Mouse (Mus musculus) small intestine, adult 2 months (tissue): Measurements from ENCODE around the gene Mast4. TPM values are rescaled to one million over a fixed set of nuclear protein-coding genes. Genes with fewer than 3 reads are reported as not detected.
A peak's percentile ranks its signal among the peaks of the same experiment; 100 is the strongest.

Experiments used
- H3K27ac ChIP-seq: fragments of 200-500 bp; 2 replicates; pipeline ENCODE4 v1.5.1; 2012; ENCODE audit warnings: low read depth, low read length, control low read depth, inconsistent platforms; ENCODE audit not compliant: insufficient read depth
- H3K27me3 ChIP-seq: fragments of 200-500 bp; 2 replicates; pipeline ENCODE4 v1.6.1; 2012; ENCODE audit warnings: mild to moderate bottlenecking, moderate library complexity, low read length, inconsistent platforms; ENCODE audit not compliant: control insufficient read depth, insufficient read depth
- H3K36me3 ChIP-seq: fragments of 200-500 bp; 2 replicates; pipeline ENCODE4 v1.6.1; 2012; ENCODE audit warnings: mild to moderate bottlenecking, low read length, control low read depth, inconsistent platforms; ENCODE audit not compliant: control insufficient read depth, insufficient read depth
- H3K4me1 ChIP-seq: fragments of 200-500 bp; 2 replicates; pipeline ENCODE4 v1.6.1; 2012; ENCODE audit warnings: low read length, inconsistent platforms, mixed read lengths; ENCODE audit not compliant: control insufficient read depth, insufficient read depth, insufficient read length
- H3K4me3 ChIP-seq: fragments of 200-500 bp; 2 replicates; pipeline ENCODE4 v1.5.1; 2012; ENCODE audit warnings: low read depth, mild to moderate bottlenecking, control low read depth, inconsistent platforms, low read length, moderate library complexity
- CTCF ChIP-seq: fragments of 200-500 bp; IDR thresholded peaks from 2 replicates; pipeline ENCODE4 v1.5.1; 2012; ENCODE audit warnings: low read depth, mild to moderate bottlenecking, control low read depth, inconsistent platforms, low read length, moderate library complexity, mixed read lengths; ENCODE audit not compliant: insufficient replicate concordance, insufficient read length; ENCODE audit errors: extremely low read depth
- POLR2A ChIP-seq: fragments of 200-500 bp; IDR thresholded peaks from 2 replicates; pipeline ENCODE4 v1.6.1; 2012; ENCODE audit warnings: low read depth, mild to moderate bottlenecking, control low read depth, inconsistent platforms, low read length, moderate library complexity
- WGBS: fragments of 180-500 bp; shearing (Covaris S2); methylation state at CpG from one replicate; pipeline ENCODE4 v1.1.7; 2018; 5-methylcytosine and 5-hydroxymethylcytosine counted together
- polyA plus RNA-seq: library from polyadenylated mRNA; depleted of rRNA; stranded (reverse); fragments of >200 nt; gene quantifications from 2 replicates; pipeline ENCODE4 v1.2.3, GENCODE M21; 2012

Gene Mast4
- polyA plus RNA-seq, 1 experiment, result 5.3 TPM

DNA sequence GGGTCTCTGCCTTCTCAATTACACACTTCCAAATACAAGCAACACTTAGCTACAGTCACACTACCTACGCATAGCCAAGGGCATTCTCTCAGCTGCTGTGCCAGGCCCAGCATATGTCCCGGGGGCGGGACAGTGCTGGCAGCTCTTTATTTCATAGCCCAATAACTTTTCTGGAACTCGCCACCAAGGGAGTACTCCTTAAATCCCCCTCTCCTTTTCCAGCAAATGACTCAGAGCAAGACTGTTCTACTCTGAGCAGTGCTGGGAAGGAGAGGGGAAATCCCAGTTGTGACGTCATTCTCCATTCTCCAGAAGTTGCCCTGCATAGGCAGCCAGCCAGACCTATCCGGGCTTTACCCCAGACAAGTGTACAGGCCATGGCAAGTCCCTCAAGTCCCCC is 231.7 kb downstream of the Mast4 start:
- Histone ChIP-seq H3K4me3 (no peak overlapping the region), H3K36me3 (no peaks in the 10 kb centered on the region), H3K27ac (no peak overlapping the region), H3K27me3 (no peaks in the 10 kb centered on the region), H3K4me1 (no peaks in the 10 kb centered on the region)
- TF ChIP-seq CTCF (no peak), POLR2A (no peak)
- WGBS, result 64% methylated on average over 6 of the region's 6 CpGs

DNA sequence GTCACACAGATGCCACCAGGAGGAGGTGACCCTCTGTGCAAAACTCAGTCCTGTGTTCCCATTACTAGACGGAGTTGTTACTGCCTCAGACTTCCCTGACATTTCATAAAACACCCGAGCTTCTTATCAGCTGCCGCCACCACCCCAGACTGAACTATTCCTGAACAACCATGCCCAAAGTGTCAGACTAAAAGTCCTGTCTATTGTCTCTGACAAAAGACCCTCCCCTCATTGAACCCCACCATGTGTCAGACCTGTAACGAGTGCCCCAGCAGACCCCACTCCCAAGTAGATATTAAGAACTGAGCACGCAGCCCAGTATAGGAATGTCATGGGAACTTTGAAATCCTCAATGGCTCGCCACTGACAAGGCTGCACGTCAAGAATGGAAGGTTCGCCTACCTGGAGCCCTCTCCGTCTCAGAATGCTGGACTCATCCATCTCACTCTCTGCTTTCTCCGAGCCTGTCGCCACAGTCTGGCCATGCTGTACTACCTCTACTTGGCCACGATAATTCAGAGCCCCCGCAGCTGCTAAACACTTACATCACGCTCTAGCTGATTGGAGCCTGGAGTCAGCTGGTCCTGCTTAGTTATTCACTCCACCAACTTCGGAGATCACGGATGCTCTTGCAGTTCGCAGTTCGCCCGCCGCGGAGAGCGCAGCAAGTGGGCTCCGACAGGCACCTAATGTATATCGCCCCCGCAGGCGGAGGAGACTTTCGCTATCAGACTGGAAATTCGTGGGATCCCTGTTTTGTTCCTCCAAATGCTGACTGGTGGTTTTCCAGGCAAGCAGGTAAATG is 237.7 kb downstream of the Mast4 start:
- WGBS, result 4% methylated on average over 28 of the region's 28 CpGs
- Histone ChIP-seq H3K36me3 (no peaks in the 10 kb centered on the region), H3K4me1 (peaks cover 4% of the 10 kb centered on the region), H3K4me3 (peak overlapping the region; percentile 57), H3K27ac (no peak overlapping the region), H3K27me3 (0 out of 2 replicates have a peak, but pooled peaks cover 12% of the 10 kb centered on the region)
- TF ChIP-seq POLR2A, result no peak
- TF ChIP-seq CTCF, result no peak

DNA sequence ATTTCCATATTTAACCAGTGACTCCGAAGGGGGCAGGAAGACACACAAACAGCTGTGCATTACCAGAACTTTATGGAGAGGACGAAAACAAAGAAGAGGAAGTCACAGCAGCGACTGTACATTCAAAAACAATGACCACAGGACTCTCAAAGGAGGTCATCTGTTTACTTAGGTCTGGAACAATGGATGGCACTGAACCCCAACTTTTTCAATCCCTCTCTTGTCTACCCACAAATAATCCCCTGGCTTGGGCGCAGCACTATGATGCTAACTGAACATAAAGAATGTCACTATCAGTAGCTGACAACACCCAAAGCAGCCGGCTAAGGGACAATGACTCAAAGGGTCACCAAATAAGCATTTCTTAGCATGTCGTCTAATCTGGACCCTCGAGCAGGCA is 238.8 kb downstream of the Mast4 start:
- no peak for TF ChIP-seq CTCF
- no peak for TF ChIP-seq POLR2A
- Histone ChIP-seq H3K36me3 (no peaks in the 10 kb centered on the region), H3K27ac (no peak overlapping the region), H3K4me3 (no peak overlapping the region), H3K4me1 (peaks cover 4% of the 10 kb centered on the region), H3K27me3 (0 out of 2 replicates have a peak, but pooled peaks cover 12% of the 10 kb centered on the region)
- WGBS, result 66% methylated on average over 7 of the region's 7 CpGs

DNA sequence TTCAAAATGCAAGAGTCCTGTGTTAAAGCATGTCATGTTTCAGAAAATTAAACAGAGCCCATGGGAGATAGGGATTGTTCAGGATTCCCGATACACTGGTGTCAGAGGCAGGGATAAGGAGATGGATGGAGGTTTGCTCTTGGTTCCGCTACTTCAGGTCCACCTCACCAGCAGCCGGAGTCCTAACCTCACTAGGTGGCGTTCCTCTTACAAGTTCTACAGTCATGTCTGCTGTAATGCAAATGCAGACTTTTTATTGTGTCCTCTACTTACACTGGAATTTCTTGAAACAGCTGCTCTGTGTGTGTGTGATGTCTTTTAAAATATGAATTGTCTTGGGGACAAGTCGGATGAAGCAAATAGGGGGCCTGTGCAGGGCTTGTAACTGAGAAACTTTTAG is 239.7 kb downstream of the Mast4 start:
- Histone ChIP-seq H3K36me3 (no peaks in the 10 kb centered on the region), H3K27me3 (0 out of 2 replicates have a peak, but pooled peaks cover 12% of the 10 kb centered on the region), H3K27ac (no peak overlapping the region), H3K4me1 (peaks cover 4% of the 10 kb centered on the region), H3K4me3 (no peak overlapping the region)
- no peak for TF ChIP-seq POLR2A
- no peak for TF ChIP-seq CTCF
- WGBS, result 77% methylated on average over 5 of the region's 5 CpGs

DNA sequence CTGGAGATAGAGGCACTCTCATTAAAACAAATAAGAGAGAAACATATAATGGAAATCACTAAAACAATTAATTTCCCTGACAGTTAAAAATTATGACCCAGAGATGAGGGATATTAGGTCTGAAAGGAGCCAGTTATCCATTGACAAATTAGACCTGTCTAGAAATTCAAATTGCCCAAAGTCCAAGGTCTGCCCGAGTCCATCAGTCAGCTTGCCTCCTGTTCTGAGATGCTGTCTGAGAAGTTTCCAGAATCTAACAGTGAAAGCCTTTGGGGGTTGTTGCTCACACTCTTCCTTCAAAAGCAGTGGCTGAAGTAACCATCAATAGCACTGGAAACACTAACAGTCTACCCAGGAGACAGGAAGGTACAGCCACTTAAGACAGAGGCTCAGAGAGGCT is 240.6 kb downstream of the Mast4 start:
- Histone ChIP-seq H3K27ac (no peak overlapping the region), H3K36me3 (no peaks in the 10 kb centered on the region), H3K4me3 (no peak overlapping the region), H3K4me1 (peaks cover 4% of the 10 kb centered on the region), H3K27me3 (0 out of 2 replicates have a peak, but pooled peaks cover 12% of the 10 kb centered on the region)
- WGBS, result 19% methylated on average over 1 of the region's 1 CpGs
- TF ChIP-seq POLR2A (no peak), CTCF (no peak)

DNA sequence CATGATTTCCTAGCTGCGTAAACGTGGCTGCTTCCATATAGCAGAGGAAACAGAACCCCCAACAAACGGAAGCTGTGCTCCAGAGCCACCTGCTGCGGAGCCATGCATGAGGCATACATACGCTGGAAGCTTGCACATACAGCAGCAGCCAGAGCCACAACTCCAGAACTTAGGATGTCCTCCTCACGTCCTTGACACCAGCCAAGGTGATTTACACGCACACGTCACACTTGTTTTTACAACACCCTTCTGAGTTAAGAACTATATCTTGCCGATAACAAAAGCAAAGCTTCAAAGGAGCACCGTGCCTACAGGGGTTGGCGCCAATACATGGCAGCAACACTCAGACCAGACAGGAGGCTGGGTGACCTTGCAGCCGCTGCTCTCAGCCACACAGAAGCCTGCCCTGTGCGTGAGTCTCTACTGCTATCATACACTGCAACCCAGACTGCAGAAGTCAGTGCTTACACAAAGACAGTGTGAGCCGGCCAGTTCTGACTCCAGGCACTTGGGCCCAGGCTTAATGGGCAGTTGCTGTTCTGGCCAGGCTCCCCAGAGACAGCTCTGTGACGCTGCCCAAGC is 248.7 kb downstream of the Mast4 start:
- Histone ChIP-seq H3K4me1 (no peaks in the 10 kb centered on the region), H3K36me3 (no peaks in the 10 kb centered on the region), H3K27me3 (no peaks in the 10 kb centered on the region), H3K4me3 (no peak overlapping the region), H3K27ac (no peak overlapping the region)
- TF ChIP-seq POLR2A (no peak), CTCF (no peak)
- 59% methylated on average over 15 of the region's 15 CpGs for WGBS

- TF ChIP-seq CTCF (no peak), POLR2A (no peak)
- Histone ChIP-seq H3K27ac (no peak overlapping the region), H3K4me3 (no peak overlapping the region), H3K27me3 (no peaks in the 10 kb centered on the region), H3K36me3 (no peaks in the 10 kb centered on the region), H3K4me1 (no peaks in the 10 kb centered on the region)
- 86% methylated on average over 6 of the region's 6 CpGs for WGBS
These were observed 251.4 kb downstream of the Mast4 start for GRCm38 (mm10) chr13:103082891-103083290.

- no peak overlapping the region for H3K27ac ChIP-seq
- 68% methylated on average over 4 of the region's 4 CpGs for WGBS
- H3K4me3 ChIP-seq, result no peak overlapping the region
- no peaks in the 10 kb centered on the region for H3K36me3 ChIP-seq
- H3K27me3 ChIP-seq, result no peaks in the 10 kb centered on the region
- no peaks in the 10 kb centered on the region for H3K4me1 ChIP-seq
- TF ChIP-seq CTCF (no peak), POLR2A (no peak)
These were observed 254.5 kb downstream of the Mast4 start for GRCm38 (mm10) chr13:103079806-103080205.
